Mouse (Mus musculus): ENCODE data around the gene Ksr2.

Gene Ksr2

DNA sequence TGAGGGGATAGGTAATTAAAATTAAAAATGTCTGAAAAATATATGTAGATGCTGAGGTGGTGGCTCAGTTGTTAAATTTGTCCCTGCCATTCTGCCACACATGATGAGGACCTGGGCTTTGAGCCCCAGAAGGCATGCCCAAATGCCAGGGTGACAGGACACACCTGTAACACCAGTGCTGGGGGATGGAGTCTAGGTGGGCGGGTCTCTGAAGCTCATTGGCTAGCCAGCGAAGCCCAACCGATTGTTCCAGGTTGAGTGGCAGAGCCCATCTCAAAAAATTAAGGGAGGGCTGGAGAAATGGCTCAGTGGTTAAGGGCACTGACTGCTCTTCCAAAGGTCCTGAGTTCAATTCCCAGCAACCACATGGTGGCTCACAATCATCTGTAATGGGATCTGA lies 274.9 kb downstream of the Ksr2 start:
- no peak for DNase-seq (ENCODE audit: inconsistent ontology term)

DNA sequence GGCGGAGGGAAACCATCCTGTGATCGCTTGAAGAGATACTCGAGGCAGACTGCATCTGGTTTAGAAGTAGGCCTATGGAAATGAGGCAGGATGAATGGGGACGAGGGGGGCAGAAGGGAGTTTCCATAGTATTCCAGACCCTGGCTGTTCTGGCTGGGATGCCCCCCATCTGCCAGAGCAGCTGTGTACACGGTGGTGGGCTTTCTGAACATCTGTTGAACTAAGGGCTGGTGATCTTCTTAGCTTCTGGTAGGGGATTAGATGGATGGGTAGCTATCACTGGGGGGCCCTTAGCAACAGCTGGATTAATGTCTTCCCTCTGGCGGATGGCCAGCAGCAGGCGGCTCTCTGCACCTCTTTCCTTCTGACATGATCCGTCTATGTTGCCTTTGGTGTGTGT lies 276.0 kb downstream of the Ksr2 start:
- no peak for DNase-seq (ENCODE audit: inconsistent ontology term)

DNA sequence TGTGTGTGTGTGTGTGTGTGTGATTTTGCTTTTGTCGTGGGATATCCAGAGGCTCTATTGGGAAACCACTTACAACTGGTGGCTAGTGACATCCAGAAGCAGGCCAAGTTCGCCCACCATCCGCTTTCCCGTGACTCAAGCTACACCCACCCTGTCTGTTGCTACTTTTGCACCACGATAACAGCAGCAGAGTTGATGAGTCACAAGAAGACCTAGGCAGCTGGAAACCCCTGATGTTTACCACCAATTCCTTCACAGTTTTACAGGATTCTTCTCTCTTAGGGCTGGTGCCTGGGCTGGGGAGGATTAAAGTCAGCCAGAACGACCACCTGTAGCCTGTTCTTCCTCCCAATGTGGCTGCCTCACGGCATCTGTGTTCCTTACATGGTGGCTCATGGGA lies 277.5 kb downstream of the Ksr2 start:
- DNase-seq (ENCODE audit: inconsistent ontology term) = no peak

DNA sequence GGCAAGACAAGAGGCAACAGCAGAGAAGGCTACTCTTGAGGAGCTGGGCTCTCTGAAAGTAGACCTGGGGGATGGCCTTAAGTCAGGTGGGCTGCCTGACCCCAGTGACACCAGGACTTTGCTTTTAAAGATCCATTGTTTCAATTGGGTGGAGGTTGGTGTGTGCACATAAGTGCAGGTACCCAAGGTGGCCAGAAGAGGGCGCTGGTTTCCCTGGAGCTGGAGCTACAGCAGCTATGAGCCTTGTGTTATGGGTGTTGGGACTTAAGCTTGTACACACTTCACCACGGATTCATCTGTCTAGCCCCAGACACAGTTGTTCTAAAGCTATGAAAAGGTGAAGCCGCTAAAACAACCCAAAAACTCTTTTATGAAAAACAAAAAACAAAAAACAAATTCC lies 279.8 kb downstream of the Ksr2 start:
- no peak for DNase-seq (ENCODE audit: inconsistent ontology term)

DNA sequence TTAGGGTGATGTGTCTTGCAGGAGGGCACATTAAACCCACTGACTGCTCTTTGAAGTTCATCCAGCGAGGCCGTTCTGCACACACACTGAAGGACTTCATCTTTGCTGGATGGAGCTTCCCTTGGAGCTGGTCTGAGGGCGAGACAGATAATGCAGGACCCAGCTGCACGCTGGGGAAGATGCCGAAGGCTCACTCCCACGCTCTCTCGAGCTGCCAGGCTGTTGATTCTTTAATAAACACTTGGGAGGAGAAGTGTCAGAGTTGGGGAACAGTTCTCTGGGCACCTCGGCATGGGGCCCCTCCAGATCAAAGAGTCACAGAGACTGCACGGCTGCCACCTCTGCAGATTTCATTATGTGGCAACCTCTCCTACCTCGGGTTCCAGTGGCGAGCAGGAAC lies 280.8 kb downstream of the Ksr2 start:
- DNase-seq (ENCODE audit: inconsistent ontology term) = no peak

DNA sequence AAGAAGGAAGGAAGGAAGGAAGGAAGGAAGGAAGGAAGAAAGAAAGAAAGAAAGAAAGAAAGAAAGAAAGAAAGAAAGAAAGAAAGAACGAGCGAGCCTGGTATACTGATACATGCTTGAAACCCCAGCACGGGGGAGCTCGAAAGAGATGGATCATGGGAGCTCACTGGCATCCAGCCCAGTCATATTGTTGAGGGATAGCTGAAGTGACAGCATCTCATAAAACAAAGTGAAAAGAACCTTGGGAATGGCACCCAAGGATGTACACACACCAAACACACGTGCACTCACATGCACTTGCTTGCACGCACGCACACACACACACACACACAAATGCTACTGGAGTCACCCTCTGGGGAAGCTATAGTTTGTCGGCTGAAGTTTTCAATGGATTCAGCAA lies 282.6 kb downstream of the Ksr2 start:
- no peak for DNase-seq (ENCODE audit: inconsistent ontology term)

DNA sequence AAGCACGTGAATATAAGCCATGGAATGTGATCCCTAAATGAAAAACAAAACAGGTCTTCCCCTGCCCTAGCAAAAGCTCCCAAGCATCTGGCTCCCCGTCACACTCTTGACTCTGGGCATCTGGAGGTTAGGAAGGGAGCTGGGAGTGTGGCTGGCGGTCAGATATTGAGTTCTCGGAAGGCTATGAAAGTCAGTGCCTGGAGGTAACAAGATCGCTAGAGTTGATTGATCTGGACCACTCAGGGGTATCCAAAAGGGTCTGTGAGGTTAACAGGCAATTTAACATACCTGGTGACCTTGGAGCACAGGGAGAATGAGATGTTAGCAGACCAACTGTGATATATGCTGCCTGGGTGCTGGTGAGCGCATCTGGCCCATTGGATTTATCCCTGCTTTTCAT lies 283.8 kb downstream of the Ksr2 start:
- no peak for DNase-seq (ENCODE audit: inconsistent ontology term)

DNA sequence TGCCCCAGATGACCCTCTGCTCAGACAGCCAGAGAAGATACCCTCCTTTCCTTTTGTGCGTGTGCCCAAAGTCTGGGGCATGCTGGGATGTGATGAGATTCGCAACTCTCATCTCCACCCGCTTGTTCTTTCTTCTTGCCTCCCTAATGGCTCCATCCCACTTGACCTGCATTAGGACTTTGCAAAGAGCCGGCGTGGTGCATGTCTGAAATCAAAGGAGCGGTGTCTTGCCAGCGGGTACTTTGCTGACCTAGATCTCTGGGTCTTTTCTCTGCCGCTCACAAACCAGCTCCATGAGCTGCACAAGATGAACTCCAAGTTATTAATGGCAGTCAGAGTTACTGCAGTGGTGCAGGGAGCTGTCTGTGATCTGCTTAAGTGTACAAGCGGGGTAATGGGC lies 290.6 kb downstream of the Ksr2 start:
- no peak for DNase-seq (ENCODE audit: inconsistent ontology term)

DNA sequence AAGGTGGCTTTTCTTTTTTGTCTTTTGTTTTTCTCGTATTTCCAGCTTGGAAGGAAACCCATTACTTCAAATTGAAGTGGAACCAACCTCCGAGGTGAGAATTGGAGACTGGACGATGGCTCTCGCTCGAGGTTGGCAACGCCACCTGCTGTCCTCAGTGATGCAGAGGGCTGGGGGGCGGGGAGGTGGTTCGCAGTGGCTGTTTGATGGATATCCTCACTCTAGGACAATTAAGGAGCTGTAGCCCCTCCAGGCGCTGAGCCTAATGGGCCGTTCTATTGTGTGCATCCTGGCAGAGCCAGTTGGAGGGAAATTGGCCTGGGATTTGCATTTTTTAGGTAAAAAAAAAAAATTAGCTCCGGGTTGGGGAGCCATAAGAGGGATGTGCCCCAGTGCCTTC lies 292.8 kb downstream of the Ksr2 start:
- DNase-seq (ENCODE audit: inconsistent ontology term) = no peak

DNA sequence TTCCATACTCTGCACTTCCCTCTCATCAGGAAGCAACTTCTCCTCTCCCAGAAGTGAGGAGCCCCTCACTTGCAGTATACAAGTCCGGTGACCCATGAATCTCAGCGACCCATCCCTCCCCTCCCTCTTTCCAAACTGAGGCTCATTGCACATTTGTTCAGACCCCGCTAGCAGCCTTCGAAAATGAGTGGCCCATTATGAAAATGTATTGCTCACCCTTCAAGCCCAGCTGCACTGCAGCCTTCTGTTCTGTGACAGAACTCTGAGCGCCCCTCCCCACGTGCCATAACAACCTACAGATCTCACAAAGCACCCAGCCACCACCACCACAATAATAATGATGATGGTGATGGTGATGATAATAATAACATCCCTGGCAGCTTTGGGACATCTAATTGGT lies 295.5 kb downstream of the Ksr2 start:
- DNase-seq (ENCODE audit: inconsistent ontology term) = peak; percentile 5

DNA sequence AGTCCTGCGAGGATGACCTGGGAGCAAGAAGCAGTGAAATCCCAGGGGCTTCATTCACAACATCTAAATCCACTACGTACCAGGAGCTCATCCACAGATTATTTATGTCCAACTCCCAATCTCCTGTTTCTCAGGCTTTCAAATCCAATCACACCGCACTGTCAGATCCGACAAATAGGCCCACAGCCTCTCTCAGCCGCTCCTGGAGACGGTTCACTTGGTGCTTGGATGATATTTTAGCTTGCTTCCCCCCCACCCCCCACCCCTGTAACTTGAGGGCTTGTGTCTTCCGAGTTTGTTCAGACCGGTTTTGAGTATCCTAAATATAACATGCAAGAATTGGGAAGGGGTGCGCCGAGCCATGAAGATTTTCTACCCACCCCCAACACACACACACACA lies 297.8 kb downstream of the Ksr2 start:
- DNase-seq (ENCODE audit: inconsistent ontology term) = no peak

DNA sequence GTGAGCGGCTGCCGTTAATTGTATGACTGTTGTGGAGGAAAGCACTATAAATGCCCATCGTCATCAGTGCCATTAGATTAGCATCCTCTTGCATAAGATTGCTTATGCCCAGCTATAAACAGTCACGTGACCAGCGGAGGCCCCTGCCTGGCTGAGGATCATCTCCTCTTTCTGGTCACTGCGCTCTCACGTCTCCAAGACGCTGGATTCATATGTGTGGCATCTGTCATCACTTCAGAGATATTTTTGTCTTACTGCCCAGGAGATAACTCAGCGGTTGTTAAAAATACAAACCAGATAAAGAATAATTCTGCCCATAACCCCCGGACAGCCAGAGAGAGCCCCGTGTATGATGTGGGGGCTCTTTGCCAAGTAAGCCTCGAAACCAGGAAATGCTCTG lies 298.4 kb downstream of the Ksr2 start:
- DNase-seq (ENCODE audit: inconsistent ontology term) = no peak

DNA sequence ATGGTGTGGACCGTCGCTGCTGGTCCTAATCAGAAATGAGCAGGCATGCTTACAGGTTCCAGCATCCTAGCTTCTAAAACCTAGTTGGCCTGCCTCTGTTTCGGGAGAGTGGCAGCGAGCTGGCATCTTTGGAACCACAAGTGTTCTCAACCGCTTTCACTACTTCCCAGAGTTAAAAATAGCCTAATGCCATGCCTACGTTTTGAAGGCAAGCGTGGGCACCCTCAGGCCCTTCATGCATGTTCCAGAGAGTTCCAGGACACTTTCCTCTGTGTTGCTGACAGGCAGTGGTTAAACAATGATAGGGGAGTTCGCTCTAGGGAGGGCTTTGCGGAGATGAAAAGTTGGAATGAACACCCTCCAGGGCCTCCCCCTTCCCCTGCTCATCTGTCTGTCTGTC lies 303.3 kb downstream of the Ksr2 start:
- no peak for DNase-seq (ENCODE audit: inconsistent ontology term)

DNA sequence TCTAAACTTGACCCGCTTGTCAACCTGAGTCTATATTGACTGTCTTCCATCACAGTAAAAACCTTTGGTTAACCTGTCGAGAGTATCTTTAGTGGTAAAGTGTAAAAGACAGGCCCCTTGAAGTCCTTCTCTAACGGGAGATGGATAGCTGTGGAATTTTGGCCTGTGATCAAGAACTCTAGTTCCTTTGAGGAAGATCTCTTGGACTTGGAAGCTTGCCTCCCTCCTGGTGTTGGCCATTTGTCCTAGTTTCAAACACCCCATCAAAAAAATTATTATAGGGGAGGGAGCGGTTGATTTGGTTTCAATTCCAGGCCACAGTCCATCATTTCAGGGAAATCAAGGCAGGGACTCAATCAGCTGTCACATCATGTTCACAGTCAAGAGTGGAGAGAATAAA lies 309.5 kb downstream of the Ksr2 start:
- no peak for DNase-seq (ENCODE audit: inconsistent ontology term)

DNA sequence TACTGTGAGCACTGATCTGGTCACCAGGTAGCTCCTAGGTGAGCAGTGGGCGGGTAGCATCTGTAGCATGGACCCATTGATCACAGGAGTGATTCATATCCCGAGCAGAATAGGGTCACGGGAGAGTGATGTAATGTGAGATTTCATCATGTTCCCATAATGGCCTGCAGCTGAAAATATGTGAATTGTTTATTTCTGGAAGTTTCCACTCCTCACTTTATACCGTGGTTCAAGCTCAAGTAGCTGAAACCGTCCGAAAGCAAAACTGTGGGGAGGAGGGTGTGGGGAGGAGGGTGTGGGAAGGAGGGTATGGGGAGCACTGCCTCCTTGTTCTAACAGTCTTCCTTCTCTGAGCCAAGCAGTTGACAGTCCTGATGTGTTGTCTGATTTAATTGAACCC lies 312.7 kb downstream of the Ksr2 start:
- no peak for DNase-seq (ENCODE audit: inconsistent ontology term)

DNA sequence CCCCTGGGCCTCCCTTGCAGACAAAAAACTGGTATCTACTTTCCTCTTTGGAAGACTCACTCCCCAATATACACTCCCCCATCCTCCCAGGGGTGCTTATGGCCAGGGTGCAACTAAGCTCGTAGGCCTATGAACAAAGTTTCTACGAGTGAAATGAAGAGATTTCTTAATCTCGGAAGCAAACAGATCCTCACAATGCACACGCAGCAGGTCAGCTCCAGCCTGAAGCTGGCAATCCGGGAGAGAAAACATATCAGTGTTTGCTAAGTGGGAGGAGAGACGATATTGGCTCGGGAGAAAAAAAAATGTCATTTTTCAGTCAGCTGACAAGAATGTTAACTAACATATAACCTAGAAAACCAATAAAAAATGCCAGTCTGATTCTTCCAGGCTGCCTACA lies 313.3 kb downstream of the Ksr2 start:
- DNase-seq (ENCODE audit: inconsistent ontology term) = no peak

DNA sequence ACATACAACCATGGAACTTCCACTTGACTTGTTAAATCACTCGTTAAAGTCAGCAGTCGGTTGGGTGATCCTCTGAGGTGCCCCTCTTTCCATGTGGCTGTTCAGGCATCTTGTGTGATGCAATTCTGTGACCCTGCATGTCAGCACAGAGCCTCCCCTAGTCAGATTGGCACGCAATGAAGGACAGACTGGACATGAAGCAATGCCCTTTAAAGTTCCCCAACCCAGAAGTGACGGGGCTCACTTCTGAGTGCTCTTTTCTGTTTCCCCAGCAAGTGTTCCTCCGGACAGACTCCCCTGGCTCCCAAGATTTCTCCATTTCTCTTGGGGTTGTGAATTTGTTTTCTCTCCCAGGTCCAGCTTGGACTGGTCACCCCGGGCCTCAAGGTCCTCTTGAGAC lies 317.5 kb downstream of the Ksr2 start:
- DNase-seq (ENCODE audit: inconsistent ontology term) = no peak

DNA sequence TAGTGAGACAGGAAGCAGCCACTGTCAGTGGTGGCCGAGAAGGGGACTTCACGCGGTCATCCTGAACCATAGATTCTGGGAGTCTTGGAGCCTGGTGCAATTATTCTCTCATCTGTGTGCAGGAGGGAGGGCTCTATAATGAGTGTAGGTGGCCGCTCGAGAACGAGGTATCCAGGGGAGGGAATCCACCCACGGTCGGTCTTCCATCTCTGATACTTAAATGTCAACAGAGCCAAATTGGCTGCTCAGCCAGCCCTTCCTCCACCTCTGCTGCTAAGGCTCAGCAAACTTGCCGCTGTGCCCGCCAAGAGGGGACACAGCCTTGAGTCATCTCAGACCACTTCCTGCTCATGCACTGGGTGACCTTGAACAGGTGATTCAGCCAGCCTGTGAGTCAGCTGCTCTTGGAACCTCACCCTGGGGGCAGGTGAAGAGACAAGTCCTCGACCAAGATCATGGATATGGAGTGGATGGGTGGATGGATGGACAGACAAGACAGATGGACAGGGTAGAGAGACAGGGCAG lies 330.9 kb downstream of the Ksr2 start:
- DNase-seq (ENCODE audit: inconsistent ontology term) = no peak

DNA sequence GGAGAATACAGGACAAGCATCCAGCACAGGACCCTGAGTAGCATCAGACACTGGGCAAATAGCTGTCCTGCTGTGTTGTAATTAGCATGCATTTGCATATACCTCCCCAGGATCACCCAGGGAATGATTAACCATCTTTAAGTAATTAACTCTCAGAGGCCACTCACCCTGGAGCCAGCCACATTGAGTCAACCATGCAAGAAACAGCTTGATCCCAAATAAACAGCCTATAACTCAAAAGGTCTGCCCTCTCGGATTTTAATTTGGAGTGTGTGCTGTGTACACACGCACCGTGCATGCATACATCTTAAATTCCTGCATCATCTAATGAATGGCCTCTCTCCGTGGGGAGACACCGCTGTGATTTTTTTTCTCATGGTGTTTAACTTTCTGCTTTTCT lies 335.6 kb downstream of the Ksr2 start:
- no peak for DNase-seq (ENCODE audit: inconsistent ontology term)

DNA sequence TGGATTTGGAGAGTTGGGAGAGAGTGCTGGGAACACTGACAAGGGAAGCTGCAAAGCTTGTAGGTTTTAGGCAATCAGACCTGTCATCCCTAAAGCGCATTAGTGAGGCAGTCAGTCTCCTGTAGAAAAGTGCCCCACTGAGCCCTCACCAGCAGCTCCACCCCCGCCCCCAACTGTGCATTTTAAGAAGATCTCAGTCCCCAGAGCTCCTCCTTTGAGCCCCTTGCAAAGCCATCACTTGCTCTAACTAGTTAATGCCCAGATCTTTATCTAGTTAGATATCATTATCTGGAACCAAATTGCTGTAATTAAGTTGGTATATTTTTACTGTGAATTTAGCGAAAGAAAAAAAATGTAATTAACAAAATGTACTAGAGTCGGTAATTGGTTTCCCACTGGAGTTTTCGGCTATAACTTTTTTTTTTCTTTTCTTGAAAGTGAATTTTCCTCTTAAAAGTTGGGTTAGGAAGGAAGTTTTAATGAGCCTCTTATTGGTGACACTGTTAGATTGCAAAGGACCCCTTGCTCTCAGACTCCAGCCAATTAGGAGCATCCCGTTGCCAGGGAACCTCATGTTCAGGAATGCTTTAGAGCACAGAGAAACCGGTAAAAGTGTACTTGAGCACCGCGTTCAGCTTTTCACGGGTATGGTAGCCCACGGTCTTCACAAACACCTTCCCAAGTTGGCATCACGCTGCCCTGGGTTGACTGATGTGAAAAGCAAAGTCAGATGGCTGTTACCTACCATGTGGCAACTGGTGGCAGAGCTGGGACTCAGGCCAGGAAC lies 344.1 kb downstream of the Ksr2 start:
- DNase-seq (ENCODE audit: inconsistent ontology term) = no peak

DNA sequence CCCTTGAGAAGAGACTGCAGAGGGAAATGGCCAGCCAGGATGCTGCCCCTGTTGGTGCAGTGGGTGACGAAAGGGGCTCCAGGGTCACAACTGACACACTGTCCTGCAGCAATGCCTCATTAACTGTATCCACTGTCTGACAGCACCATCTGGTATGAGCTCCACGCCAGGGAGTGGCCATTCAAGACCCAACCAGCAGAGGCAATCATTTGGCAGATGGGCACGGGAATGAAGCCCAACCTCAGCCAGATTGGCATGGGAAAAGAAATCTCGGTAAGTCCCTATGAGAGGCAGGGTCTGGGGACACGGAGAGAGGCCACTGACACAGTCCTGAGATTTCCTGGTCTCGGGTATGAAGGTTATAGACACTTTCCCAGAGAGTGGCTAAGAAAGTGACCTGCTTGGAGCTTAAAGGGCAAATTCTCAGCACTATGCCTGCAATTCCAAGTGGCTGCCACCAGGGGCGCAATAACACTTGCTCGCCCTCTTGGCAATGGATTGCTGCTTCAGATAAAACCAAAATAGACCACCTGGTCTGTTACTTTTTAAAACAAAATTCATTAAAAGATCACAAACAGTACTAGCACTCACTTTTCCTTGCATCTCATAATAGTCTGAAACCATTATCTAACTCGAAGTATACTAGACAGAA lies 347.5 kb downstream of the Ksr2 start:
- DNase-seq (ENCODE audit: inconsistent ontology term) = no peak

DNA sequence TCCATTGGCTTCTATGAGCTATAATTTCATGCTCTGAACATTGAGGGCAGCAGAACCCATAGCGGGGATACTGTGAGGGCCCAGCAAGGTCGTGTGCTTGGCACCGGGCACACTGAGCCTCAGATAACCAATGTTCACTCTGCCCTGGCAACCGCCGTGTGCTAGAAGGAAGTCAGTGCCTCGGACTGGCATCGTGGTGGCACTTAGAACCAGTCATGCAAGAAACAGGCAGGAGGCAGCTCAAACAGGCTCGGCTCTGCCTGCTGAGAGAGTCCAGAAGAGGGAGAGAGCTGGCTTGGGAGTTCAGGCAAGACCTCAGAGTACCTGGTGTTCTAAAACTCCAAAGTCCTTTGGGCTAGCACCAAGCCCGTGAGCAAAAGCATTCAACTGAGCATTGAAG lies 350.7 kb downstream of the Ksr2 start:
- no peak for DNase-seq (ENCODE audit: inconsistent ontology term)

DNA sequence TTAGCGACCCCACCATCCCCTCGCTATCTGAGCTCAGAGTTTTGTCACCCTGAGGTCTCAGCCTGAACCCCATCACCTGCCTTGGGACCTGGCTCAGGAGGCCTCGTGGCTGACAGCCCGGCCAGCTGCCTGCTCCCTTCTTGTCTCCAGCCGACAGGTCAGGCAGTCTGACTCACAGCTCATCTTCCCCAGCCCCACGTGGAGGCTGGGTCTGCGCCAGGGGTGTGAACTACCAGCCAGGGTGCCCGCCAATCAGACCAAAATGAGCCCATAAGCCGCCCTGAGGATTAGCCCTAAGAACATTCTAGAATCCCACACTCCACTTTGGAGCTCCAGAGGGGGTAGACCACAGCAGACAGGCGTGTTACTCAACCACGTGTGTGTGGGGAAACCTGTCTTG lies 365.4 kb downstream of the Ksr2 start:
- DNase-seq (ENCODE audit: inconsistent ontology term) = peak; percentile 63

DNA sequence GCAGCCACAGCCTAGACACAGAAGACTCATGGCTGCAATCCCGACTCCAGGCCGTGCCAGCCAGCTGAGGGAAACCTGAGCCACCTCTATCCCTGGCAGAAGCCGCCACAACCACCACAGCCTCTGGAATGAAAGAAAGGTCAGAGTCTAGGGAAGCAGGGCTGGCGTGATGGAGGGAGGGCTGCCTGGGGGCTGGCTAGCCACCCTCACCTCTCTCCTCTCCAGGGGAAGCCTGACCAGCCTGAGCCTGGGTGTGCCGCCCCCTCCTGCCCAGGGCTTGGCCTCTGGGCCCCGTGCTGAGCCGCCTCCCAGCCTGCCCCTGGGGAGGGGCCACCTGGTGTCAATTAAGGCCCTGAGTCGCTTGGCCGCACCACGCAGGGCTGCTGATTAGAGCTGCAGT lies 366.9 kb downstream of the Ksr2 start, which contains the start of gene Nos1:
Gene Nos1, plus strand, starts transcription at position 352 of the 400 bp plus-strand sequence.
- peak; percentile 56 for DNase-seq (ENCODE audit: inconsistent ontology term)

Data from Muller cell, postnatal 12 days (primary cell).